Mouse (Mus musculus) right cerebral cortex, postnatal 25 days (tissue): ENCODE measurements at regions not wholly inside any gene's neighbourhood (a gene's known extent, or its start where the extent isn't known, plus 50 kb on each side); places are given as distances from the start of the nearest gene placed in this dataset.

Experiments used
- DNase-seq: peaks from one replicate; pipeline ENCODE4 v3.0.0; 2022

DNA sequence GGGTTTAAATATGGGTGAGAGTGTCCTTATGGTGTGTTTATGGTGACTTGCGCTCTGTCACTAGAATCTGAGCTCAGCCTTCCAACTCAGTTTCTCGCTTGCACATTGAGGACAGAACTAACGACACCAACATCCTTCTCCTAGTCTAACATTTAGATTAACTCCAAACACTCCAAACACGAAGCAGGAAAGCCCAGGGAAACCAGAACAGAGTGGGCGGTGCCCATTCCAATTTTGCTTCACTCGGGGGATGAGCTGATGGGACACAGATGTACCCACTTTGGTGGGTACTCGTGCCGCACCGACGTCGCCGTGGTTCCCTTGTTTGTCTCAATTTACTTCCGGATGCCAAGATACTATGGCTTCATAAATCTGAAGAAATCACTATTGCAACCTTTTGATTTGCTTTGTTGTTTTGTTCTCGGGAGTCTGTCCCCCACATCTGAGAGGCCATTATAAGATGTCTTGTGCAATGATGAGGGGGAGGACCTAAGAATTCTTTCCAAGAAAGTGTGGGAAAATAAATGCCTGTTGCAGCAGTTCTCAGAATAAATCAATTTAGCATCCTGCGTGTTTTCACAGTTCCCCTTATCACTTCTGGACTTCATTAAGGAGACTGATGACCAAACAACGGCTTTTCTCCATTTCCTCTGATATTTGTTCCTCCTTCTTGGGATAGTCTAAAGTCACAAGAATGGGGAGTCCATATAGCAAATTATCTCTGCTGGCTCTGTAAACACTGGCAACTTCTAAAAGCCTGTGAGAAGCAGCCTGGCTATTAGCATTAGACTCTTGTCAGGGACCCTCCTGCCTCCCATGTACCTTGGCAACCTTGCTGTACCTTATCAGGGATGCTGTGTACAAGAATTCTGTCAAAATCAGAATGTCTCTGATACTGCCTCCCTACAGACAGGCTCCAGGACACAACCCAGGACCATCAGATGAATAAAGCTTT lies 96.2 kb upstream of the Klf9 start:
- DNase-seq: peak; percentile 46

DNA sequence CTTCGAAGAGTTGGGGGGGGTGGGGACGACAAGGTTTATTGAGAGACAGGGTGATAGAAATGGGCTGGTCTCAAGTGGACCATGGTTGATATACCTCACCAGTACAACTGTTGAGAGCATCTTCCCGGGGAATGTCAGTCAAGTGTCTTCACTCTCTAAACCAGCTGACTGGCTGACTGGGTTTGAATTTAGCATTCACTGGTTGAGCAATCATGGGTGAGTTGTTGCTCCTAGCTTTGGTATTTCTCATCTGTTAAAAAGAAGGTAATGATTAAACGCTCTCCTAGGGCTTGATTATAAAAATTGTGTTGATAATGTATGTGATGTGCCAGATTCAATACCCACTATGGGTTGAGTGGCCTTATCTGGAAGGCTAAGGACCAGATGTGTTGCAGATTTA lies 89.6 kb upstream of the Klf9 start:
- DNase-seq: no peak

DNA sequence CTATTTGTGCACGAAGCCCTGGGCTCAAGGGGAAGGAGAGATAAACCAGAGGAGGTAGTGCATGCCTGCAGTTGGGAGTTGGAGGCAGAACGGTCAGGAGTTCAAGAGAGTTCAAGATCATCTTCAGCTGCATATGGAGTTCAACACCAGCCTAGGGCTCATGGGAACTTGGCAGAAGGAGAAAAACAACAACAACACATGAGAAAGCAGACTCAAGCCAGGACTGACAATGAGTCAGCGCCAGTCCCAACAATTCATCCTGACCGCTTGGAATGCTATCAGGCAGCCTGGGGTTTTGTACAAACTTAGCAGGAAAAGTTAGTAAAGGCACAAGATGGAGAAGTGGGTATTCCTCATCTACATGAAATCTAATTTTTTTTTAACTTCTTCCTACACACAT lies 86.6 kb upstream of the Klf9 start:
- no peak for DNase-seq

DNA sequence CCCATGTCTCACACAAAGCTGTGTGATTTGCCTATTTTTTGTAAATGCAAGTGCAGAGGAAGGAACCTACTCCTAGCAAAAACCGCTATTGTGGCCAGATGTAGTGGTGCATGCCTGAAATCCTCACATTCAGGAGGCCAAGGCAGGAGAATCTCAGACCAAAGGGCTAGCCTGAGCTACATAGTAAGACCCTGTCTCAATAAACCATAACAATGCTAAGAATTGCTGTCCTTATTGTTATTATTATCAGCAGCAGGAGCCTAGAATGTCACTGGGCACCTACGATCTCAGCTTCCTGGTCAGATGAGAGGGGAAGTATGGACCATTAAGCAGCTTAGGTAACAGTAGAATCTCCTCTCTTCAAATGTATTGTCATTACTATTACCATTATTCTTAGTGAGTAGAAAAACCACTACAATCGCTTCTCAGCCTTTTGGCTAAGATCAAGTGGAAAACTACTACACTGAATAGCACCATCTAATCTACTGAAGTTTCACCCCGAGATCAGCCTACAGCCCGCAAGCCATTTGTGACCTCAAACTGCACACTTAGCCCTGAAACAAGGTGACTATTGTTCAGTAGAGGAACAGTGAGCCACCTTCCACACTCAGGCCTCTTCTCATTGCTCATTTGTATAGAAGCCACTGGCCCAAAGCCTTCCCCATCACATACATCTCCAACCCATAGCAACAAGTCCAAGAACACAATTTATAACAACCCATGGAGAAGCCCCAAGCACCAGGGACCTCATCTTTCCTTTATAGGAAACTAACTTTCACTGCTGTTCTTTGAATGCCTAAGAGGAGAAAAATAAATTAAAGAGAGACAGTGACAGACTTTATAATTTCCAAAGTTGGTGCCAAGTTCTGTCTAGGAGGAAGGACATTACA lies 84.9 kb upstream of the Klf9 start:
- DNase-seq: no peak

DNA sequence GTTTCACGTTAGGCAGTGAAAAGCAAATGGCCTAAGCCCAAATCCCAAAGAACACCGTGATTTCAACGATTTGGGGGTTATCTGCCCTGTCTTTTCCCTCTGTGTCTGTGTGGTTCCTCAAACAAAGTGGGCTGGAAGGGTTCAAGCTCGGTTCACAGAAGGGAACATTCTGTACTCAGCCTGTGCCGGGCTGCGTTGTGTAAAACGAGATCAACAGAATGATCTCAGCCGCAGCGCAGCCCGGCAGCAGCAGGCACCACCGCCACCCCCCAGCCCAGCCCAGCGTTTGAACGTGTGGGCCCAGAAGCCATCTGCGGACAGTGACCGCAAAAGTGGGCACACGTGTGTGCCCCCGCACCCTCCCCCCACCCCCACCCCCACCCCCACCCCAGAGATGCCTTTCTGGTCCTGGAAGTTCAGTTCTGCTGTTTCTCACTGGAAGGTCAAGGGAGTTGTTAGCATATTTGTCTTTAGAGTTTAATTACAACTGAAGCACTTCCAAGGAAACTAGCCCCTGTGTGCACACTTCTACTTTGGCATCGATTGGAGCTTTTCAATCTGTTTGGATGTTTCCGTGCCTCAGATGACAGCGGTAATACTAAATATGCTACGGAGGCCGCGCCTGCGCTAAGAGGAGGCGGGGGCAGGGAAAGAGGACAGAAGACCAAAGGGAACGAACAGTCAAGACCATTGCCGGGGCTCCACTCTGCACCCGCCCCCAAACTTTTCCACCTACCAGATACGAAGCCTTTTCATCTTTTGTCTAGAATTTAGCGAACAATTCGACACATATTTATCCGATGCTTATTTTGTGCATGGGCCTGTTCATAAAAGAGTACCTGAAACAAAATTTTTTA lies 83.9 kb upstream of the Klf9 start:
- peak; percentile 63 for DNase-seq

DNA sequence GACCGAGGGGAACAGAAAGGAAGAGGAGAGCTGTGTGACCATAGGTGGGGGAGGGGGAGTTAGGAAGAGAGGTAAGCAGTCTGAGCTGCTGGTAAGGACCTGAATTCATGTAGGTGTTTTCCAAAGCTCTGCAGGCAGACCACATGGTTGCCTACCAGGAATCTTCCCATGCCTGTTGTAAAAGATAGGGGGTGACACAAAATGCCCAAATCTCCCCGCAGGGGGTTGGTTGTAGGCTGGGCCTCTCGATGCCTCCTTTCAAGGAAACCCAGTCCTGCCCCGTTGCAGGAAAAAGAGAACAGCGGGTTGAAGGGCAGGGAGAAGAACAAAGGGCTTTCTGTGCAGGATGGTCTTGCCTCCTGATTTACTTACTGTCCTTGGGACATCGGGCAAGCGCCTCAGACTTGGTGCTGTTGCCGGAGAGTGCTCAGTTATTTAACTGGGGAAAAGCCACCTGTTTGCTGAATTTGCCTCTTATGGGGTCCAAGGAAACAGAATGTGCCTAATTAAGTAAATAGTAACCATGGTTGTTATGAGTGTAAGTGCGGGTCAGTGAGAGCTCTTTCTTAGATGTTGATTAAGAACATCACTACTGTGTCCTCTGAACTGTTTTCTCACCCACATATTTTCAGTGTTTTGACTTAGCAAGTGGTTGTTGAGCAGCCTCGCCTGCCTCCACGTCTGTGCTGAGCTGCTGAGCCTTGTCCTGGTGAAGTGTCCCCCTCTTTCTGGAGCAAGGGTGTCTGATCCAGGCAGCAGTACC lies 83.1 kb upstream of the Klf9 start:
- DNase-seq: peak; percentile 21

DNA sequence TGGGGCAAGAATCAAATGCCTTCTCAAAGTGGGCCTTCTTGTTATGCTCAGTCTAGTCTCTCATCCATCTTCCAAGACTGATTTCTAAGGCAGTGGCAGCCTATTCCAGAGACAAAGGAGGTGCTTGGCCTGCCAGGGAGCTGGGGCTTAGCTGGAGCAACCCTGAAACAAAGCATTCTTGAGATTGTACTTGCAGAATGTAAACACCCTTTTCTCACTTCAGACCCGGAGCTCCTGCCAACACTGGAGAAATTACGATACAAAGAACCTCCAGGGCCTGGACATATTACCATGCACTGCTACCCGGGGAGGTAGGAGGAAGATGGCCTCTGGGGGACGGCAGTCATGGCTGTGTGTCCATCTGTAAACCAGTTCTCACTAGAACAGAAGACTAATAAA lies 82.5 kb upstream of the Klf9 start:
- no peak for DNase-seq

DNA sequence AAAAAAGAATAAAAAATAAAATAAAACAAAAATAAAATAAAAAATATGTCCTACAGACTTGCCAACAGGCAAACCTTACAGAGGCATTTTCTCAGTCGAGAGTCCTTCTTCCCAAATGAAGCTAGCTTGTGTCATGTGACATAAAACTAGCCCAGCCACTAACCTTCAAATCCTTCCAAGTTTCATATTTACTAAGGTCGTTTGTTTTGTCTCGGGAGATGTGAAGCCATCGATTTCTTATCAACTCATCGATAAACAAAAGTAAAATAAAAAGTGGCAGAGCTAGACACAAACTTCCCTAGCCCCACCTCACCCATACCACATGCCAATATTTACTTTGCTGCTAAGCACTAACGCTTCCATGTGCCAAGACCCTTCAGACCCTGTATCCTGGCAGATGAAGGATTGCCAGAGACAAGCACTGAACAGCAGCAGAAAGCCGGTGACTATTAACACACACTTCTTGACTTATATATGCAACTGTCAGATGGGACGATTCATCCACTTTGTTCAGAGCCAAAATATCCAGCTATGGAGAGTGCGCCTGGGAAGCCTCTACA lies 79.9 kb upstream of the Klf9 start:
- no peak for DNase-seq

DNA sequence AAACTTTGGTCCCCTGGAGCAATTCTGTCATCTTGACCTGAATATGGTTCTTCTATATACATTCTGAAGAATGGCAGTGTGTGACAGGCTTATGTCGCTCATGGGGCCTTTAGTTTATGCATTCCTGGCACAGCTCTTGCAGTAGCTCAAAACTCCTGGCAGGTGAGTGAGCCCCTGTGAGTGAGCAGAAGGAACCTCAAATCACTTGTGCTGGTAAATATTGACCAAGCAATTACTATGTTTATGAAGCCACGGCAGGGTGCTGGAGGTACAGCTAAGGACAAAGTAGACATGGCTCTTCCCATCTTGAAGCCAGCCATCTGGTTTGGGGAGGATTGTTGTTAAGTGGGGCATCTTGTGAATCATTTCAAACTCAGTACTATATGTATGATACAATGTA lies 79.1 kb upstream of the Klf9 start:
- DNase-seq: no peak

DNA sequence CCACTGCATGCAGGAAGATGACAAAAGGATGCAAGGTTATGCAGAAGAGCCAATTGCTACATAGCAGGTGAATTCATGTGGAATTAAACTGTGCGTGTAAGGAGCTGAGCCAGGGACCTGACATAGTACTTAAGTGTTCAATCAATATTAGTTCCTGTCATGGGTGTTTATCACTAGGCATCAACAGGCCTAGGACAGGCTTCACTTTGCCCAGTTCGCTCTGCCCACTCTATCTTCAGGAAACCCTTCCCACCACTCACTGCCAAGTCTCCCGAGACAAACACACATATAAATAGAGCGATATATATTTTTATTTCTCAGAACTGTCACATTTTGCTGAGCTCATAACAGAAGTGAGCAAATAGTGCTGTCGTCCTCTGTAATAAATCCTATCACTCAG lies 78.2 kb upstream of the Klf9 start:
- DNase-seq: no peak

DNA sequence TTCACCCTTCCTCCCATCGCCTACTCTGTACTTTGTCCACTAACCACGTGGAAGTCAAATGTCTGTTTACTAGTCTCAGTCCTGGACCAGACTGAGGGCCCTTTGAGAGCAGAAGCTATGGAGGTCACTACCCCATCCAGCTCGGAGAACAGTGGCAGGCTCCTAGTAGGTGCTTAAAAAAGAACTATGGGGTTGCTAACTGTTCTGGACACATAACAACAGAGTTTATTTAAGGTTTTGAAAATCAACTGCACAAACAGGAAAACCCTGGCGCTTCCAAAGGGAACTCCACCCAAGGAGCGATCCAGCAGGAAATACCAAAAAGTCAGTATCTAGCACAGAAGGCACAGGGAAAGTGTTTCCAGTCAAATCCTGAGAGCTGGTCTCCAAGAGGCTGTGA lies 75.5 kb upstream of the Klf9 start:
- DNase-seq: no peak

DNA sequence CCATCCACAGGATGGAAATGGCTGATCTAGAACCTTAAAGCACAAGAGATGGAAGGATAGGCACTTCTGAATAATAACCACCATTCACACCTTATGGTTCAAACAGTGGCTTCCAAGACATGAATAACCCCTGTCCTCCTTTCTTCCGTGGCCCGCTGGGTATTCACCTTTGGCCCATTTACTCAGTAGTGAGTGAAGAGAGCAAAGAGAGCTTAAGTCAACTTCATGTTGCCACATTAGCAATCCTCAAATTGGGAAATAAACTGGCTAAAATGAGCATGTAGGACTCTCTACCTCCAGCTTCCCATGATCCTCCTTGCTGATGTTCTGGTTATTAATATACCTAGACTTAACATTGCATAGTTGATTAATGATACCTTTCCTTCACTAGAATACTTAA lies 74.3 kb upstream of the Klf9 start:
- DNase-seq: no peak

DNA sequence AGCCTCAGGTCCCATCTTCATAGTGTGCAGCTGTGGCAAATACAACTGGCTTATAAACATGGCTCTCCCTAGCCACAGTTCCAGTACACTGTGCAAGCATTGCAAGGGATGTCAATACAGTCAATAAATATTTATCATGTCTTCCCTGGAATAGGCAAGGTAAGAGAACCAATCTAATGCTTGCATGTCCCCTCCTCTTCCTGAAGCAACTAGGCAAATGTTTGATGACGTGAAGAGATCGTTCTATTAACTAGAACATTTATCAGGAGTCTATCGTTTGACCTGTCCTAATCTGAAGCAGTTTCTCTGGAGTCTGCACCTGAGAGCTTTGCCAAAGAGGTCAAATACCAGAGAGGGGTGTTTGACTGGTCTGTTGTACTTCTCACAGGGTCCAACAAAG lies 72.4 kb upstream of the Klf9 start:
- no peak for DNase-seq

DNA sequence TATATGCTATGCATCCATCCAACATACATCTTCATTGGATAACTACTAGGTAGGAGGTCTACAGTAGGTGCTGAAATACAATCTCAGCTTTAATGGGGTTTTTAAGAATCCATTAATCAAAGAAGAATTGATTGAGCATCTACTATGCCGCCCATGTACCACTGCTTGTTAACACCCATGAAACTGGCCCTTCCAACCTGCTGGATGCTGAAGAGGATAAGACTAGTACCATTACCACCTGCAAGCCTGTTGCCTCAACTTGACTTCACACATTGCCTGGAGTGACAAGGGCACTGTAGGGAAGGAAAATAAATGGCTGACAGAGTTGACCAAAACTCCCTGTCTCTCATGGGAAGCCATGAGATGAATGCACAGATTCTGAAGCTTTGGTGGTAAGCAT lies 71.4 kb upstream of the Klf9 start:
- DNase-seq: no peak

DNA sequence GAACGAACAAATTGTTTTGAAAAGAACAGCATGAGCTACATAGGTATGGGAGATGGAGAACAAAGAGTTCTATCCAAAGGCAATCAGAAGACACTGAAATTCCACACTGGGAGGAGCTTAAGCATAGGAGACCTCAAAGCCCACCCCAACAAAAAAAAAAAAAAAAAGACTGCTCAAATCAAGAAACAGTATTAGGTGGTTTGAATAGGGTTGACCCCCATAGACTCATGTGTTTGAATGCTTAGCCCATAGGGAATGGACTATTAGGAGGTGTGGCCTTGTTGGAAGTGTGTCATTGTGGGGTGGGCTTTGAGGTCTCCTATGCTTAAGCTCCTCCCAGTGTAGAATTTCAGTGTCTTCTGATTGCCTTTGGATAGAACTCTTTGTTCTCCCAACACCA lies 70.0 kb upstream of the Klf9 start:
- no peak for DNase-seq

DNA sequence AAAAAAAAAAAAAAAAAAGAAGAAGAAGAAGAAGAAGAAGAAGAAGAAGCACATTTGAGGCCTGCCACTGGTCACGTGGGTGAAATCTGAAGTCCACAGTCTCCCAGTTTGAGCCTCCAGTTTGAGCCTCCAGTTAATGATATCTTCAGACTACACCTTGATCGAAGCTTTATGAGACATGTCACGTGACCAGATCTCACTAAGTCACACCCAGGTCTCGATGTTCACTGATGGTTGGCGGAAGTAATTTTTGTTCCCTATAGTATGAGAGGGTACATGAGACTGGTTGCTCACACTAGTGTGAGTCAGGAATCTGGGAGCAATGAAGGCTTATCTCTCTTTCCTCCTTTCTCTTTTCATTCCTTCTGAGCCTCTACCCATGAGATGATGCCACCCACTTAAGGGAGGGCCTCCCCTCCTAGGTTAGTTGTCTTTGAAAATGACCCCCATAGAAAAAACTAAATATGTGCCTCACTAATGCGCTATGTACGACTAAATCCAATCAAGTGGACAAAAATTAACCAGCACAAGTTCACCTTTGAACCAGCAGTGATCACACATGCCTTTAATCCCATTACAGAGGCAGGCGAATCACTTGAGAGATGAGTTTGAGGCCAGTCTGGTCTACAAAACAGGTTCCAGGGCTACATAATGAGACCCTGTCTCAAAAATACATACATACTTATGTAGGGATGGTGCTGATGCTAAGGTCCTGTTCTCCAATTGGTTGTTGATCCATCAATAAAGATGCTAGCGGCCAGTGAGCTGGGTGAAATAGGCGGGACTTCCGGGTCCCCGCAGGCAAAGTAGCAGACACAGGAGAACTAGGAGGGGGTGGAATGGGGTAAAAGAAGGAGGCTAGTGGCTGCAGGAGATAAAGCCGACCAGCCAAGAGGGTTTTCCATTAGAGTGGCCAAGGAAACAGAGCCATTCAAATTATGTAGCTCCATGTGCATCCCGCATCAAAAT lies 66.1 kb upstream of the Klf9 start:
- no peak for DNase-seq

DNA sequence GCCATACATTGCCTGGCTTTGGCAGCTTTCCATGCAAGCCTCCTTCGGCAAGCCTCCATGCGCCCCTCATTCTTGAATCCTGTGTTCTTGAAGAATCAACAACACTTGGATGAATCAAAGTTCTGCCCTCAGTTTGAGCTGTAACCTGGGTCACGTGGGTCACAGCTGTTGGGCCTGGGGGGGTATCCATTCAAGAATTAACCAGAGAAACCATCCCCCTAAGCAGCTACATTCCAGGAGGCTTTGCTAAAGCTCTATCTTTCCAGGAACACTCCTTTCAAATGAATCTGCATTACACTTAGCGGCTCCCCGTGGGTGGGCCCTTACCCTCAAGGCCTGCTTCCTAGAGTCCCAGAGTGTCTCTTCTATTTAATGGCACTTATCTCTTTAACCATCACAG lies 65.2 kb upstream of the Klf9 start:
- DNase-seq: no peak

DNA sequence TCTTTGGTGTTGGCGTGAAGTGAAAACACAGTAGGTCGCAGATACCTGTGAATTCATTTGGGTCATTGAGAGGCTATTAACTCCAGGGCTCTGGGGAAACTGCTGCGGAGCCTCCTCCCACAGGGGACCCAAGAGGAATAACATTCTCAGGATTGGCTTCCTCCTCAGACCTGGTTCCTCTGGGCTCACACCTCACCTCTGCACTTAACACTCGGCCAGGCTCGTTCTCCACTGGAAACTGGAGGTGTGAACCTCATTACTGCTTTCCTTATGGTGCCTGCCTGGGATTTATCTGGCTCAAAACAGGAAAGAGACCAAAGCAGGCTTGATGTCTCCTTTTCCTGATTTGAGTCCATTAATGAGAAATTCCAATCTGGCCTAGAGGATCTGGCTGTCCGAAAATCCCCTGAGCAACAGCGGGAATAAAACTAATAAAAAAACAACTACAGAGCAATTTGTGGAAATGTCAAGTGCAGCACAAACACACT lies 55.8 kb upstream of the Klf9 start:
- no peak for DNase-seq

DNA sequence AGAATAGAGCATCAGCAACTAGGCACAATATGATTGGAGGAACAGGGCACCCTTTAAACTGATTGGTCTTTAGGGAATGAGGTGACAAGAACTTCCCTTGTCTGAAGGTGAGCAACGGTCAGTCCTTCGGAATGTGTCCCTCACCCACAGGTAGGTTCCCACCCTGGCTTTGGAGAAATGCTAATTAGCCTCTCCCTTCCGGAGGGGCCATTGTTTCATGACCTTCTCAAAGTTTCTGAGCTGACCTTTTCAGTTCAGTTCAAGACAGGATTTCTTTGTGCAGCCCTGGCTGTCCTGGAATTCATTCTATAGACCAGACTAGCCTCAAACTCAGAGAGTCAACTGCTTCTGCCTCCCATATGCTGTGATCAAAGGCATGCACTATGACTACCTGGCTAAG lies 53.5 kb upstream of the Klf9 start:
- no peak for DNase-seq

DNA sequence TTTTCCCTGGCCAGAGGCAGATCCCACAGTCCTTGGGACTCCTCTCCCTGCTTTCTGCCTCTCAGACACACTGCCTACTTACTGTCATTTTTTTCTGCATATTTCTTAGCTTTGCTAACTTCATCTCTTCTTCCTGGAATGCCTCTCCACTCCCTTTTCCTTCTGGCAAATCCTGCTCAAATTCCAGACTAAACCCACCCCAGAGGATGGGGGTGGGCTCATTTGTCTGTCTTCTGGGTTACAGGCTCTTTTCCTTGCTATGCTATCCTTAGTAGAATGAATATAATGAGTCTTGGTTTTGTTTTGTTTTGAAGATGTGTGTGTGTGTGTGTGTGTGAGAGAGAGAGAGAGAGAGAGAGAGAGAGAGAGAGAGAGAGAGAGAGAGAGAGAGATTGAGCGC lies 51.9 kb upstream of the Klf9 start:
- DNase-seq: no peak
